Comparison of ENCODE assay signal across 9 mouse cellular contexts in the genomic region with DNA sequence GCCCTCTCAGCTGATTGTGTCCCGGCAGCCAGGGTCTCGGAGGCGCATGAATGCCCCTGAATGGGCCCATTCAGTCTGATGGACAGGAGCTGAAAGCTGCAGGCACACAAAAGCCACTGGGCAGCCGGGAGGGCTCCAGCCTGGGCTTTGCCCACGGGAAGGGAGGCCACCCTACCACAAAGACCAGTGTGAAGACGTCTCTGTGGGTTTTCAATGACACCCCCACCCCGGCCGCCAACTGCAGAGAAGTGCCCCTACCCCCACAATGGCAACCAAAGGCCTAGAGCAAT. TPM values are rescaled to one million over a fixed set of nuclear protein-coding genes. Genes with fewer than 3 reads are reported as not detected.
DNase-seq lines count a peak whose midpoint lies in the region; ATAC-seq and TF ChIP-seq lines count a peak whose summit lies in the region.
"Had no signal": no experiment of that assay in that cellular context is flagged by ENCODE, and none has a peak within 500 bp of the region (broad histone marks: within the 10 kb centered on the region; RNA-seq: fewer than 3 reads in every experiment).

No protein-coding gene starts in this region.

- no peak overlapping the region for H3K4me2 ChIP-seq in embryonic facial prominence, embryonic 13.5 days
- H3K4me2 ChIP-seq in midbrain, postnatal 0 days (ENCODE audit: low read depth, low read length, poor library complexity, severe bottlenecking): no peak overlapping the region
- H3K4me2 ChIP-seq in intestine, embryonic 15.5 days (replicated peaks): no peak overlapping the region

- H3K27ac ChIP-seq in embryonic facial prominence, embryonic 13.5 days: 0 out of 2 replicates have a peak overlapping the region, but pooled peaks have one; percentile 34
- H3K27ac ChIP-seq in layer of hippocampus, adult 2 months: peak overlapping the region; percentile 32; the same call in 1 of the 2 replicates
- 0 out of 2 replicates have a peak overlapping the region, but pooled peaks have one; percentile 14 for H3K27ac ChIP-seq in midbrain, postnatal 0 days (ENCODE audit: low read depth, low read length)
- H3K27ac ChIP-seq in intestine, embryonic 15.5 days: no peak overlapping the region

- H3K9ac ChIP-seq in embryonic facial prominence, embryonic 13.5 days: 0 out of 2 replicates have a peak overlapping the region, but pooled peaks have one; percentile 40
- no peak overlapping the region for H3K9ac ChIP-seq in midbrain, postnatal 0 days (replicated peaks; ENCODE audit: low read length, poor library complexity, severe bottlenecking)
- no peak overlapping the region for H3K9ac ChIP-seq in intestine, embryonic 15.5 days

- 40% methylated on average over 8 of the region's 8 CpGs for WGBS in embryonic facial prominence, embryonic 13.5 days
- 18% methylated on average over 8 of the region's 8 CpGs for WGBS in midbrain, postnatal 0 days
- WGBS in intestine, embryonic 15.5 days: 77% methylated on average over 8 of the region's 8 CpGs

- H3K9me3 ChIP-seq in embryonic facial prominence, embryonic 13.5 days: no peaks in the 10 kb centered on the region
- H3K9me3 ChIP-seq in midbrain, postnatal 0 days (ENCODE audit: low read length): no peaks in the 10 kb centered on the region
- H3K9me3 ChIP-seq in intestine, embryonic 15.5 days: no peaks in the 10 kb centered on the region

- no peaks in the 10 kb centered on the region for H3K27me3 ChIP-seq in embryonic facial prominence, embryonic 13.5 days
- H3K27me3 ChIP-seq in midbrain, postnatal 0 days (ENCODE audit: insufficient read depth, low read length): no peaks in the 10 kb centered on the region
- no peaks in the 10 kb centered on the region for H3K27me3 ChIP-seq in intestine, embryonic 15.5 days (replicated peaks)

- peaks cover 72% of the 10 kb centered on the region for H3K4me1 ChIP-seq in embryonic facial prominence, embryonic 13.5 days
- peaks cover 5% of the 10 kb centered on the region for H3K4me1 ChIP-seq in midbrain, postnatal 0 days (ENCODE audit: insufficient read depth, low read length)
- peaks cover 6% of the 10 kb centered on the region; the same call in 1 of the 2 replicates for H3K4me1 ChIP-seq in intestine, embryonic 15.5 days (replicated peaks)

- H3K4me3 ChIP-seq in embryonic facial prominence, embryonic 13.5 days: no peak overlapping the region
- H3K4me3 ChIP-seq in layer of hippocampus, adult 2 months: no peak overlapping the region
- no peak overlapping the region for H3K4me3 ChIP-seq in midbrain, postnatal 0 days (ENCODE audit: low read depth, low read length)
- H3K4me3 ChIP-seq in intestine, embryonic 15.5 days (replicated peaks): no peak overlapping the region

- 0 out of 2 replicates have a peak, but pooled peaks cover 8% of the 10 kb centered on the region for H3K36me3 ChIP-seq in embryonic facial prominence, embryonic 13.5 days
- no peaks in the 10 kb centered on the region for H3K36me3 ChIP-seq in midbrain, postnatal 0 days (ENCODE audit: insufficient read depth, low read length)
- H3K36me3 ChIP-seq in intestine, embryonic 15.5 days: no peaks in the 10 kb centered on the region

- TF ChIP-seq CTCF in layer of hippocampus, adult 2 months (conservative IDR thresholded peaks at IDR 0.05): no peak
- no peak for TF ChIP-seq CTCF in midbrain, postnatal 0 days (IDR thresholded peaks at IDR 0.05)

- DNase-seq in cerebellum, adult 9-11 months: peak; percentile 43
- DNase-seq in layer of hippocampus, adult 2 months (ENCODE audit: low spot score in 2 of 2): peak; percentile 20 to 29
- DNase-seq in midbrain, postnatal 0 days (ENCODE audit: low spot score): peak; percentile 79
- DNase-seq in thymus, adult 18-20 months: no peak
- DNase-seq in urinary bladder, postnatal 4 days (ENCODE audit: low spot score in 2 of 2): no peak
- DNase-seq: liver had no signal

- no peak for ATAC-seq in embryonic facial prominence, embryonic 13.5 days (ENCODE audit: insufficient number of reproducible peaks, insufficient read depth, low FRiP score, low TSS enrichment, low read depth)
- peak; percentile 87 for ATAC-seq in midbrain, postnatal 0 days (ENCODE audit: low FRiP score)
- no peak for ATAC-seq in megakaryocyte-erythroid progenitor cell, adult 5-6 weeks (replicated peaks; ENCODE audit: low FRiP score, low TSS enrichment, poor library complexity, severe bottlenecking)
- no peak for ATAC-seq in intestine, embryonic 15.5 days

RNA-seq across cellular contexts. Expression of a gene that starts 58.5 kb away (rescaled TPM):
- polyA plus RNA-seq in embryonic facial prominence, embryonic 13.5 days (2015; fragmentation: Nextera tagmentation; extraction: Ambion mirVana): 59.2 and 63.7 TPM in 2 replicates
- total RNA-seq in layer of hippocampus, adult 2 months (2021): 1 to 10 TPM; 3.6 to 3.8 TPM
- total RNA-seq in midbrain, postnatal 0 days (2014; rRNA removed): 0.80 and 3.1 TPM in 2 replicates
- polyA plus RNA-seq in midbrain, postnatal 0 days (2015; fragmentation: Nextera tagmentation; extraction: Ambion mirVana): 5.8 and 6.0 TPM in 2 replicates
- total RNA-seq in megakaryocyte-erythroid progenitor cell, adult 5-6 weeks (2014; fragmentation: Nextera tagmentation): 0.90 TPM in 1 of 2 replicates, not detected in the other
- not detected in 2 replicates for total RNA-seq in megakaryocyte-erythroid progenitor cell, adult 5-6 weeks (2017)
- 15.0 and 16.2 TPM in 2 replicates for polyA plus RNA-seq in intestine, embryonic 15.5 days (2015; fragmentation: Nextera tagmentation; extraction: Ambion mirVana)

Comparison
In these comparisons a context has a peak if more than half of its experiments do, and no peak if none do; other contexts are left out.
1. DNase-seq: peak in cerebellum, adult 9-11 months (single experiment), layer of hippocampus, adult 2 months (2 of 2) and midbrain, postnatal 0 days (single experiment); none in thymus, adult 18-20 months (0 of 2) and urinary bladder, postnatal 4 days (0 of 2).